Mouse (Mus musculus) retina, postnatal 1 day (tissue): ENCODE measurements at regions not wholly inside any gene's neighbourhood (a gene's known extent, or its start where the extent isn't known, plus 50 kb on each side); places are given as distances from the start of the nearest gene placed in this dataset.

Experiments
- DNase-seq: peaks from one replicate; pipeline ENCODE4 v3.0.0-alpha.2; 2012

- peak; percentile 19 for DNase-seq
Observed at GRCm38 (mm10) chr1:52301266-52301665, 68.2 kb upstream of the Gls start.

- peak; percentile 25 for DNase-seq
Observed at GRCm38 (mm10) chr1:52299559-52299958, 66.5 kb upstream of the Gls start.

GRCm38 (mm10) chr1:52298336-52298735 is 65.3 kb upstream of the Gls start:
- no peak for DNase-seq

- no peak for DNase-seq
Observed at GRCm38 (mm10) chr1:52296178-52296577, 63.1 kb upstream of the Gls start.

- no peak for DNase-seq
Observed at GRCm38 (mm10) chr1:52294521-52294920, 61.5 kb upstream of the Gls start.

GRCm38 (mm10) chr1:52293393-52294099 is 60.5 kb upstream of the Gls start:
- no peak for DNase-seq
